25 mouse cellular contexts compared by ENCODE assay signal in the genomic region with DNA sequence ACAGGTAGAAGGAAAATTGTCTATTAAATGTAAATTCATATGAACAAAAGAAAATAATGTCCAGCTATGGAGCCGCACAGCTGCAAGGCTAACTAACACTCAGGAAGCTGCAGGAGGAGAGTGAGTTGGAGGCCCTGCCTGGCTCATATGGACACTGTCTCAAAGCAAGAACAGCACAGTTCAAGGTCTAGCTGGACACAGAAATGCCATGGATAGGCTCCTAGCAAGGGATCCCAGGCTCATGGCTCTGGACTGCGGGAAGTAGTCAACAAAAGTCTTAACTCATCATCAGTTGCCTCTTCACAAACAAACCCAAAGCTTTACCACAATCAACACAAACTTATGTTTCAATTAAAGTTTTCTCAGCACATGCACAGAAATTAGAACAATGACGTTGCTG.
A peak's percentile ranks its signal among the peaks of the same experiment; 100 is the strongest.
DNase-seq lines count a peak whose midpoint lies in the region; ATAC-seq lines count a peak whose summit lies in the region.
"Had no signal": no experiment of that assay in that cellular context is flagged by ENCODE, and none has a peak within 500 bp of the region (broad histone marks: within the 10 kb centered on the region; RNA-seq: fewer than 3 reads in every experiment).

No protein-coding gene starts in this region.

- no peaks in the 10 kb centered on the region; the same call in 1 of the 2 replicates for H3K4me1 ChIP-seq in intestine, embryonic 14.5 days (replicated peaks; ENCODE audit: control insufficient read depth, insufficient read depth, low read length)
- H3K4me1 ChIP-seq in intestine, embryonic 15.5 days (replicated peaks) = peaks cover 5% of the 10 kb centered on the region
- peaks cover 5% of the 10 kb centered on the region for H3K4me1 ChIP-seq in kidney, embryonic 16.5 days (ENCODE audit: insufficient read depth, low read length)
- peaks cover 7% of the 10 kb centered on the region for H3K4me1 ChIP-seq in limb, embryonic 11.5 days (ENCODE audit: control insufficient read depth, insufficient read depth, low read length)
- peaks cover 26% of the 10 kb centered on the region for H3K4me1 ChIP-seq in limb, embryonic 10.5 days

- ATAC-seq in intestine, embryonic 14.5 days (replicated peaks; ENCODE audit: low FRiP score, low TSS enrichment, low read depth) = no peak
- ATAC-seq in intestine, embryonic 15.5 days = no peak
- no peak for ATAC-seq in kidney, embryonic 16.5 days (ENCODE audit: low FRiP score, low TSS enrichment)
- no peak for ATAC-seq in limb, embryonic 11.5 days (ENCODE audit: insufficient number of reproducible peaks, low FRiP score, low TSS enrichment, low read depth)
- ATAC-seq: activated CD4-positive, CD25-positive, alpha-beta regulatory T cell, adult 4 months; CD4-positive, CD25-positive, alpha-beta regulatory T cell, adult 4 months; forebrain, embryonic 13.5 days; forebrain, embryonic 15.5 days; Patski had no signal

- H3K27me3 ChIP-seq in intestine, embryonic 14.5 days (replicated peaks; ENCODE audit: control insufficient read depth, insufficient read depth, low read length) = no peaks in the 10 kb centered on the region
- no peaks in the 10 kb centered on the region for H3K27me3 ChIP-seq in intestine, embryonic 15.5 days (replicated peaks)
- no peaks in the 10 kb centered on the region for H3K27me3 ChIP-seq in kidney, embryonic 16.5 days (ENCODE audit: insufficient read depth, low read length)
- H3K27me3 ChIP-seq in limb, embryonic 11.5 days (ENCODE audit: control insufficient read depth, insufficient read depth, low read length) = no peaks in the 10 kb centered on the region
- no peaks in the 10 kb centered on the region for H3K27me3 ChIP-seq in limb, embryonic 10.5 days (ENCODE audit: low read depth, poor library complexity, severe bottlenecking)
- H3K27me3 ChIP-seq: CH12.LX; embryonic facial prominence, embryonic 12.5 days; forebrain, embryonic 13.5 days; forebrain, embryonic 15.5 days; Patski had no signal

- H3K36me3 ChIP-seq in intestine, embryonic 14.5 days (ENCODE audit: control insufficient read depth, insufficient read depth, low read length) = no peaks in the 10 kb centered on the region
- H3K36me3 ChIP-seq in intestine, embryonic 15.5 days = no peaks in the 10 kb centered on the region
- H3K36me3 ChIP-seq in kidney, embryonic 16.5 days (ENCODE audit: insufficient read depth, low read length) = no peaks in the 10 kb centered on the region
- no peaks in the 10 kb centered on the region for H3K36me3 ChIP-seq in limb, embryonic 11.5 days (ENCODE audit: control insufficient read depth, insufficient read depth, low read length)
- 0 out of 2 replicates have a peak, but pooled peaks cover 6% of the 10 kb centered on the region for H3K36me3 ChIP-seq in limb, embryonic 10.5 days
- H3K36me3 ChIP-seq: embryonic facial prominence, embryonic 12.5 days; forebrain, embryonic 15.5 days had no signal

- DNase-seq in cerebellum, adult 9-11 months = peak; percentile 1
- no peak for DNase-seq in cerebellum, postnatal 25 days
- DNase-seq in intestine, embryonic 14.5 days (ENCODE audit: low spot score) = peak; percentile 46
- no peak for DNase-seq in kidney, adult 18-20 months
- peak; percentile 18 for DNase-seq in limb, embryonic 11.5 days (ENCODE audit: low spot score)
- no peak for DNase-seq in limb, embryonic 10.5 days (ENCODE audit: low spot score)
- DNase-seq: adrenal gland, adult 8-10 months; adrenal gland, postnatal 14 days; adrenal gland, postnatal 36 days; B cell, adult 2 months; cerebellum, adult 11-12 months; cerebellum, adult 2 months; cerebellum, adult 9-10 months; cerebellum, postnatal 14 days had no signal

- H3K27ac ChIP-seq in intestine, embryonic 14.5 days (ENCODE audit: low read depth) = no peak overlapping the region
- H3K27ac ChIP-seq in intestine, embryonic 15.5 days = no peak overlapping the region
- 0 out of 2 replicates have a peak overlapping the region, but pooled peaks have one; percentile 34 for H3K27ac ChIP-seq in kidney, embryonic 16.5 days (ENCODE audit: low read length)
- H3K27ac ChIP-seq in limb, embryonic 11.5 days (replicated peaks; ENCODE audit: low read depth, low read length) = no peak overlapping the region
- no peak overlapping the region for H3K27ac ChIP-seq in limb, embryonic 10.5 days
- H3K27ac ChIP-seq: embryonic facial prominence, embryonic 10.5 days; embryonic facial prominence, embryonic 12.5 days; forebrain, embryonic 13.5 days; forebrain, embryonic 15.5 days had no signal

- WGBS in intestine, embryonic 14.5 days = 83% methylated on average over 3 of the region's 3 CpGs
- 80% methylated on average over 3 of the region's 3 CpGs for WGBS in intestine, embryonic 15.5 days
- WGBS in kidney, embryonic 16.5 days = 87% methylated on average over 3 of the region's 3 CpGs
- 90% methylated on average over 3 of the region's 3 CpGs for WGBS in limb, embryonic 11.5 days
- 92% methylated on average over 3 of the region's 3 CpGs for WGBS in limb, embryonic 10.5 days

- H3K4me3 ChIP-seq in intestine, embryonic 14.5 days (ENCODE audit: low read depth, low read length) = no peak overlapping the region
- H3K4me3 ChIP-seq in intestine, embryonic 15.5 days (replicated peaks) = no peak overlapping the region
- H3K4me3 ChIP-seq in kidney, embryonic 16.5 days (ENCODE audit: low read length) = no peak overlapping the region
- no peak overlapping the region for H3K4me3 ChIP-seq in limb, embryonic 11.5 days (ENCODE audit: low read depth, low read length)
- H3K4me3 ChIP-seq in limb, embryonic 10.5 days = no peak overlapping the region
- H3K4me3 ChIP-seq: embryonic facial prominence, embryonic 10.5 days; embryonic facial prominence, embryonic 12.5 days; forebrain, embryonic 13.5 days; forebrain, embryonic 15.5 days had no signal

- no peaks in the 10 kb centered on the region for H3K9me3 ChIP-seq in intestine, embryonic 14.5 days (ENCODE audit: control insufficient read depth, low read length)
- no peaks in the 10 kb centered on the region for H3K9me3 ChIP-seq in intestine, embryonic 15.5 days
- H3K9me3 ChIP-seq in kidney, embryonic 16.5 days (ENCODE audit: low read length) = no peaks in the 10 kb centered on the region
- no peaks in the 10 kb centered on the region for H3K9me3 ChIP-seq in limb, embryonic 11.5 days (ENCODE audit: control insufficient read depth, low read length)
- no peaks in the 10 kb centered on the region for H3K9me3 ChIP-seq in limb, embryonic 10.5 days (replicated peaks)
- H3K9me3 ChIP-seq: embryonic facial prominence, embryonic 10.5 days; embryonic facial prominence, embryonic 12.5 days; forebrain, embryonic 13.5 days; forebrain, embryonic 15.5 days; G1E had no signal

- H3K4me2 ChIP-seq in intestine, embryonic 14.5 days (ENCODE audit: low read length) = no peak overlapping the region
- no peak overlapping the region for H3K4me2 ChIP-seq in intestine, embryonic 15.5 days (replicated peaks)
- no peak overlapping the region for H3K4me2 ChIP-seq in kidney, embryonic 16.5 days (replicated peaks; ENCODE audit: low read depth, low read length)
- no peak overlapping the region for H3K4me2 ChIP-seq in limb, embryonic 11.5 days (ENCODE audit: low read depth, severe bottlenecking)
- H3K4me2 ChIP-seq: embryonic facial prominence, embryonic 12.5 days; forebrain, embryonic 13.5 days; forebrain, embryonic 15.5 days had no signal

- H3K9ac ChIP-seq in intestine, embryonic 14.5 days (ENCODE audit: low read length) = no peak overlapping the region
- no peak overlapping the region for H3K9ac ChIP-seq in intestine, embryonic 15.5 days
- H3K9ac ChIP-seq in kidney, embryonic 16.5 days (replicated peaks; ENCODE audit: low read length) = no peak overlapping the region
- H3K9ac ChIP-seq in limb, embryonic 11.5 days (ENCODE audit: low read length) = no peak overlapping the region
- H3K9ac ChIP-seq: embryonic facial prominence, embryonic 12.5 days; forebrain, embryonic 13.5 days; forebrain, embryonic 15.5 days had no signal

Comparison
In these comparisons a context has a peak if more than half of its experiments do, and no peak if none do; other contexts are left out.
1. DNase-seq: peak in cerebellum, adult 9-11 months (single experiment), intestine, embryonic 14.5 days (single experiment) and limb, embryonic 11.5 days (single experiment); none in cerebellum, postnatal 25 days (0 of 2), kidney, adult 18-20 months (single experiment) and limb, embryonic 10.5 days (single experiment).